Comparison of ENCODE assay signal across 8 mouse cellular contexts in the genomic region with DNA sequence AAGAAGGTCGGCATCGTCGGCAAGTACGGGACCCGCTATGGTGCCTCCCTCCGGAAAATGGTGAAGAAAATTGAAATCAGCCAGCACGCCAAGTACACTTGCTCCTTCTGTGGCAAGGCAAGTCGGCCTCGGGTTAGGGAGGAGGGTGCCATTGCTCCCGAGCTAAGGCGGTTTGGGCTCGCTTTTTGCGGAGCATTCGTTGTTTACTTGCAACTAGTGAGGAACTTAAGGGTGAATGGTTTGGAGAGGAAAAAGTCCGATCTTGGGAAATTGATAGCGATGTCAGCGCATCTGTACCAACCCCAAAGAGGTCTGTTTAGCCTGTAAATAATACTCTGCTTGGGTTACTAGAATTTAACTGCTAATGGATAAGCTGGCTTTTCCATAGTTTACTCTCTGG. TPM values are rescaled to one million over a fixed set of nuclear protein-coding genes. Genes with fewer than 3 reads are reported as not detected.
DNase-seq lines count a peak whose midpoint lies in the region; ATAC-seq and TF ChIP-seq lines count a peak whose summit lies in the region.

No protein-coding gene starts in this region.

- H3K9me3 ChIP-seq in intestine, embryonic 15.5 days, result no peaks in the 10 kb centered on the region
- H3K9me3 ChIP-seq in midbrain, postnatal 0 days (ENCODE audit: low read length), result no peaks in the 10 kb centered on the region

- peaks cover 14% of the 10 kb centered on the region for H3K36me3 ChIP-seq in intestine, embryonic 15.5 days
- peaks cover 18% of the 10 kb centered on the region for H3K36me3 ChIP-seq in midbrain, postnatal 0 days (ENCODE audit: insufficient read depth, low read length)

- H3K9ac ChIP-seq in intestine, embryonic 15.5 days, result peak overlapping the region; percentile 79
- peak overlapping the region; percentile 83 for H3K9ac ChIP-seq in midbrain, postnatal 0 days (replicated peaks; ENCODE audit: low read length, poor library complexity, severe bottlenecking)

- H3K27me3 ChIP-seq in intestine, embryonic 15.5 days (replicated peaks), result no peaks in the 10 kb centered on the region
- no peaks in the 10 kb centered on the region for H3K27me3 ChIP-seq in midbrain, postnatal 0 days (ENCODE audit: insufficient read depth, low read length)

- peak overlapping the region; percentile 62 for H3K4me2 ChIP-seq in intestine, embryonic 15.5 days (replicated peaks)
- H3K4me2 ChIP-seq in midbrain, postnatal 0 days (ENCODE audit: low read depth, low read length, poor library complexity, severe bottlenecking), result peak overlapping the region; percentile 61

- H3K4me3 ChIP-seq in intestine, embryonic 15.5 days (replicated peaks), result peak overlapping the region; percentile 69
- H3K4me3 ChIP-seq in midbrain, postnatal 0 days (ENCODE audit: low read depth, low read length), result peak overlapping the region; percentile 70

- TF ChIP-seq CTCF in midbrain, postnatal 0 days (IDR thresholded peaks at IDR 0.05), result no peak

- H3K27ac ChIP-seq in intestine, embryonic 15.5 days, result peak overlapping the region; percentile 94
- peak overlapping the region; percentile 84 for H3K27ac ChIP-seq in midbrain, postnatal 0 days (ENCODE audit: low read depth, low read length)

- WGBS in intestine, embryonic 15.5 days, result under 1% methylated on average over 17 of the region's 17 CpGs
- WGBS in midbrain, postnatal 0 days, result 1% methylated on average over 17 of the region's 17 CpGs

- no peak for ATAC-seq in intestine, embryonic 15.5 days
- ATAC-seq in midbrain, postnatal 0 days (ENCODE audit: low FRiP score), result no peak; the same call in 1 of the 2 replicates

- DNase-seq in frontal cortex, postnatal 25 days (ENCODE audit: low spot score in 2 of 2), result peak; percentile 13 to 17
- DNase-seq in frontal cortex, postnatal 36 days (ENCODE audit: low spot score in 2 of 2), result no peak
- DNase-seq in thymus, postnatal 10 days (ENCODE audit: low spot score in 2 of 2), result peak; percentile 11 to 38
- DNase-seq in thymus, postnatal 25 days, result no peak
- no peak for DNase-seq in midbrain, postnatal 0 days (ENCODE audit: low spot score)
- no peak for DNase-seq in urinary bladder, adult 18-20 months (ENCODE audit: low spot score in 2 of 2)
- DNase-seq in right cerebral cortex, postnatal 25 days, result no peak

- peaks cover 7% of the 10 kb centered on the region; the same call in 1 of the 2 replicates for H3K4me1 ChIP-seq in intestine, embryonic 15.5 days (replicated peaks)
- no peaks in the 10 kb centered on the region for H3K4me1 ChIP-seq in midbrain, postnatal 0 days (ENCODE audit: insufficient read depth, low read length)

RNA-seq across cellular contexts. Expression of a gene that starts 0.6 kb away (rescaled TPM):
- polyA plus RNA-seq in intestine, embryonic 15.5 days (2015; fragmentation: Nextera tagmentation; extraction: Ambion mirVana), result 1,771 and 1,885 TPM in 2 replicates
- total RNA-seq in midbrain, postnatal 0 days (2014; rRNA removed), result 487 and 626 TPM in 2 replicates
- 1,038 and 1,114 TPM in 2 replicates for polyA plus RNA-seq in midbrain, postnatal 0 days (2015; fragmentation: Nextera tagmentation; extraction: Ambion mirVana)

RNA-seq across cellular contexts. Expression of a gene that starts 11.3 kb away (rescaled TPM):
- polyA plus RNA-seq in intestine, embryonic 15.5 days (2015; fragmentation: Nextera tagmentation; extraction: Ambion mirVana), result not detected in 2 replicates
- total RNA-seq in midbrain, postnatal 0 days (2014; rRNA removed), result not detected in 2 replicates
- polyA plus RNA-seq in midbrain, postnatal 0 days (2015; fragmentation: Nextera tagmentation; extraction: Ambion mirVana), result not detected in 2 replicates

Comparison
In these comparisons a context has a peak if more than half of its experiments do, and no peak if none do; other contexts are left out.
1. DNase-seq: peak in frontal cortex, postnatal 25 days (2 of 2) and thymus, postnatal 10 days (2 of 2); none in frontal cortex, postnatal 36 days (0 of 2), thymus, postnatal 25 days (single experiment), midbrain, postnatal 0 days (single experiment), urinary bladder, adult 18-20 months (0 of 2) and right cerebral cortex, postnatal 25 days (single experiment).